Mouse (Mus musculus) myocyte (in vitro differentiated cells): ENCODE data around the gene Cyp19a1.

Source experiments
- E2F4 ChIP-seq: IDR thresholded peaks from one replicate; pipeline ENCODE4 v1.6.1; 2011; ENCODE audit warnings: mild to moderate bottlenecking, control low read depth, moderate library complexity; ENCODE audit not compliant: insufficient read depth
- MAX ChIP-seq: IDR thresholded peaks from one replicate; pipeline ENCODE4 v1.6.1; 2011; ENCODE audit warnings: low read depth, mild to moderate bottlenecking, control low read depth
- MYOG ChIP-seq, 3 experiments: IDR thresholded peaks; one replicate each; pipeline ENCODE4 v1.6.1; 2011; ENCODE audit warnings: control low read depth in 2 of 3, low read depth in 2 of 3, mild to moderate bottlenecking in 2 of 3; ENCODE audit not compliant: insufficient read length in 2 of 3, control insufficient read depth in 1 of 3, insufficient read depth in 1 of 3
- POLR2A ChIP-seq: IDR thresholded peaks from one replicate; pipeline ENCODE4 v1.6.1; 2011; ENCODE audit warnings: low read depth, mild to moderate bottlenecking, control low read depth, moderate library complexity; ENCODE audit not compliant: insufficient read length
- POLR2AphosphoS2 ChIP-seq: IDR thresholded peaks from one replicate; pipeline ENCODE4 v1.6.1; 2011; ENCODE audit warnings: low read depth, control low read depth; ENCODE audit not compliant: insufficient read length
- USF1 ChIP-seq: IDR thresholded peaks from one replicate; pipeline ENCODE4 v1.6.1; 2011; ENCODE audit warnings: low read depth, mild to moderate bottlenecking, control low read depth, moderate library complexity

GRCm38 (mm10) chr9:54268010-54268409 is at the start of gene Cyp19a1:
- TF ChIP-seq E2F4 (no peak), POLR2AphosphoS2 (no peak), POLR2A (no peak), MAX (no peak), MYOG (IDR thresholded peaks at IDR 0.05; ENCODE audit: control insufficient read depth in 1 of 3, insufficient read depth in 1 of 3, insufficient read length in 2 of 3, low read depth in 2 of 3) (no peak), USF1 (no peak)
